Mouse (Mus musculus) heart, postnatal 0 days (tissue): ENCODE data around the gene Unk.

Source experiments
- CTCF ChIP-seq: IDR thresholded peaks from 2 replicates; pipeline ENCODE4 v1.5.1; 2016; ENCODE audit warnings: antibody characterized with exemption, control low read depth, low read depth
- EP300 ChIP-seq: IDR thresholded peaks from 2 replicates; pipeline ENCODE4 v1.6.1; 2016; ENCODE audit warnings: antibody characterized with exemption, low read depth

- TF ChIP-seq CTCF = no peak
- no peak for TF ChIP-seq EP300
Observed at GRCm38 (mm10) chr11:116027756-116028155, 2.4 kb upstream of the Unk start, which contains the start of gene H3f3b.
